Mouse (Mus musculus) forebrain, embryonic 16.5 days (tissue): ENCODE measurements around the gene Gtf2i. TPM values are rescaled to one million over a fixed set of nuclear protein-coding genes. Genes with fewer than 3 reads are reported as not detected.

Experiments
- ATAC-seq: fragments of 200-750 bp; cut with Nextera tagmentation; 2 replicates; pipeline ENCODE4 v1.8.0; 2017; ENCODE audit warnings: mild to moderate bottlenecking, moderate library complexity
- H3K27ac ChIP-seq: fragments of 300-500 bp; sonication (generic); 2 replicates; pipeline ENCODE4 v1.5.1; 2014; ENCODE audit warnings: low read length, control low read depth
- H3K27me3 ChIP-seq: fragments of 300-500 bp; sonication (generic); replicated peaks from 2 replicates; pipeline ENCODE4 v1.6.1; 2014; ENCODE audit warnings: low read length; ENCODE audit not compliant: control insufficient read depth, insufficient read depth
- H3K36me3 ChIP-seq: fragments of 300-500 bp; sonication (generic); 2 replicates; pipeline ENCODE4 v1.6.1; 2014; ENCODE audit not compliant: control insufficient read depth, insufficient read depth
- H3K4me1 ChIP-seq: fragments of 300-500 bp; sonication (generic); replicated peaks from 2 replicates; pipeline ENCODE4 v1.6.1; 2014; ENCODE audit warnings: low read length; ENCODE audit not compliant: control insufficient read depth, insufficient read depth
- H3K4me2 ChIP-seq: fragments of 300-500 bp; sonication (generic); 2 replicates; pipeline ENCODE4 v1.6.1; 2014; ENCODE audit warnings: mild to moderate bottlenecking, low read length, control low read depth
- H3K4me3 ChIP-seq: fragments of 300-500 bp; sonication (generic); replicated peaks from 2 replicates; pipeline ENCODE4 v1.5.1; 2014; ENCODE audit warnings: mild to moderate bottlenecking, low read length, control low read depth
- H3K9ac ChIP-seq: fragments of 300-500 bp; sonication (generic); replicated peaks from 2 replicates; pipeline ENCODE4 v1.6.1; 2014; ENCODE audit warnings: low read depth, low read length, control low read depth
- H3K9me3 ChIP-seq: fragments of 300-500 bp; sonication (generic); 2 replicates; pipeline ENCODE4 v1.6.1; 2016; ENCODE audit warnings: low read length; ENCODE audit not compliant: control insufficient read depth
- WGBS: fragments of 180-500 bp; shearing (Covaris S2); extraction: QIAGEN DNeasy Blood & Tissue Kit; methylation state at CpG from one replicate; pipeline ENCODE4 v1.1.7; 2014; 5-methylcytosine and 5-hydroxymethylcytosine counted together
- polyA plus RNA-seq: library from polyadenylated mRNA; unstranded; fragments of >200 nt; fragmentation: Nextera tagmentation; extraction: Ambion mirVana; gene quantifications from 2 replicates; pipeline ENCODE4 v1.2.1, GENCODE M21; 2015

Gtf2i gene
- polyA plus RNA-seq, 1 experiment from 2014 or later = 168 TPM

DNA sequence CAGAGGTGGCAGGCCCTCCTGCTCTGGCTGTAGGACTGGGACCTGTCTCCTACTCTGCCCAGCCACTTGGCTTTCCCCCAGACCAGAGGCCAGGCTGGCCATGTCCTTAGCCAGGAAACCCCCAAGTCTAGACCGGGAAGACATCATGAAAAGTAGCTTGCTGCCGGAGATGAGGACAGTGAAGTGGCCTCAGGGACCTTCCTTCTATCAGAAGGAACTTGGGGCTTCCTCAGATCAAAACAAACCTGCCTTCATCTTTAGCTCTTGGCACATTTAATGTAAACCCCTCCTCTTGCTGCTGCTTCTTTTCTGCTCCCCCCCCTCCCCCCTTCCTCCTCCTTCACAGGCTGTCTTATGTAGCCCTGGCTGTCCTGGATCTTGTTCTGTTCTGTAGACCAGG lies 80.4 kb downstream of the Gtf2i start:
- Histone ChIP-seq H3K9me3 (no peaks in the 10 kb centered on the region), H3K36me3 (peaks cover 27% of the 10 kb centered on the region), H3K27ac (no peak overlapping the region), H3K27me3 (no peaks in the 10 kb centered on the region), H3K4me2 (no peak overlapping the region), H3K4me1 (peaks cover 12% of the 10 kb centered on the region), H3K9ac (no peak overlapping the region), H3K4me3 (no peak overlapping the region)
- ATAC-seq = no peak
- 58% methylated on average over 2 of the region's 2 CpGs for WGBS

DNA sequence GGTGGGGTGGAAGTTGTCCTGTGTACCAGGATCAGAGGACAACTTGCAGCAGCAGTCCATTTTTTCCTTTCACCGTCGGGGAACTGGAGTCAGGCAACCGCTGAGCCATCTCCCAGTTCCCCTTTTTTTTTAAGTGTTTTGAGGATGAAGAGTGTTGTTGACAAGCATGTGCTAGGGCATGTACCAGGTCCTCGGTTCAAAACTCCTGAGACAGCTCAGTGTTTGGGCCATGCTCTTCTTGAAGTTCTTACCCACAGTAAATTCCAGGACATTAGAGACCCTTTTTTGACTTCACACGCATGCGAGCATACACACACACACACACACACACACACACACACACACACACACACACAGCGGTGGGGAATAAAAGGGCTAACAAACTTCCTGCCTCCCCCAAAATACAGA lies 81.3 kb downstream of the Gtf2i start:
- H3K27ac ChIP-seq = no peak overlapping the region
- no peak overlapping the region for H3K9ac ChIP-seq
- WGBS = 67% methylated on average over 7 of the region's 7 CpGs
- no peak overlapping the region for H3K4me2 ChIP-seq
- peaks cover 12% of the 10 kb centered on the region for H3K4me1 ChIP-seq
- H3K9me3 ChIP-seq = no peaks in the 10 kb centered on the region
- no peak for ATAC-seq
- no peaks in the 10 kb centered on the region for H3K27me3 ChIP-seq
- H3K4me3 ChIP-seq = no peak overlapping the region
- peaks cover 18% of the 10 kb centered on the region for H3K36me3 ChIP-seq

DNA sequence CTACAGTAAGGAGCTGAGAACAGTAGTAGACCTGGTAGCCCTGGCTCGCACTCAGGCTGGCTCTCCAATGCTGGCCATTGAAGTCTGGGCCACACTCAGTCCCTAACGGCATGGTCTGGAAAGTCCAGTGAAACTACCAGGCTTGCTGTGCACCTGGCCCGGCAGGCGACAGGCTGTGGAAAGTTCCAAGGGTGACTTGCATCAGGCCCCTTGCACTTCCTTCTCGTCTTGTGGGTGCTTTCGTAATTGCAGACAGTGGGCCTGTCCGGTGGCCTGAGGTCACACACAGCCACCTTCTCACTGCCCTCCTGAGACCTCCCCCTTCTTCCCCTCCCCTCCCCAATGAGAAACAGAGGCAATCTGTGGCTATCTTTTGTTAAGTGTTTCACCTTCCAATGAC lies 82.0 kb downstream of the Gtf2i start:
- no peak for ATAC-seq
- no peak overlapping the region for H3K9ac ChIP-seq
- H3K27me3 ChIP-seq = no peaks in the 10 kb centered on the region
- no peak overlapping the region for H3K4me3 ChIP-seq
- no peaks in the 10 kb centered on the region for H3K9me3 ChIP-seq
- H3K27ac ChIP-seq = no peak overlapping the region
- 50% methylated on average over 7 of the region's 7 CpGs for WGBS
- H3K4me1 ChIP-seq = peaks cover 12% of the 10 kb centered on the region
- H3K36me3 ChIP-seq = peaks cover 15% of the 10 kb centered on the region
- no peak overlapping the region for H3K4me2 ChIP-seq

DNA sequence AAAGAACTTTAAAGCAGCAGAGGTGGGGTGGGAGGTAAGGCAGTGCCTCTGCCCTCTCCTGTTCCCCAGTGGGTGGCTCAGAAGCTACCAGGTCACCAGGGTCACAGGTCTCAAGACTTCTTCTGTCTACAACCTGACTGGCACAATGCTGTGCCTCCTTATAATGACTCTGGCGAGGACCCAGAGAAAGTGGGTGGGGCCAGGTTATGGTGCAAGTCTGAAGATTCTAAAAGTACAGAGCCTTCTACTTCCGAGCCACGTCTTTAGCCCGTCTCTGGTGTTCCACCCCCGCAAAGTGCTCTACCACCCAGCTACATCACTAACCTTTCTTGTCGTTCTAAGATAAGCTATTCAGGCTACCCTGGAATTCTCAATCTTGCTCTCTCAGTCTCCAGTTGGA lies 82.4 kb downstream of the Gtf2i start:
- no peak overlapping the region for H3K9ac ChIP-seq
- no peak for ATAC-seq
- WGBS = 79% methylated on average over 6 of the region's 6 CpGs

DNA sequence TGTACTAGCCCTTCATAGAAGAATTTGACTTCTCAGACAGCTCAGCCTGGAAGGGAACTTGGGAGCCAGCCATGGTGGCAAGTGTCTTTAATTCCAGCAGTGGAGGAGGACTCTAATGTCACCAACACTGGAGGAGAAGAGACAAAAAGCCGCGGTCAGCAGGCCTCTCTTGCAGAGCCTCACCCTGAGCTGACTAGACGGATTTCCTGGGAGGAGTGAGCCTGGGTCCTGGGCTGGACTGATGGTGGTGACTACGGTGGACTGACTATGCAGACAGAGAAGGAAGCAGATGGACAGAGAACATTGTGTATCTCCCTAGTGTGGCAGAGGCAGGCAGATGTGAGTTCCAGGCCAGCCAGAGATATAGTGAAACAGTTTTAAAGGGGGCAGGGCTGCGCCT lies 83.2 kb downstream of the Gtf2i start:
- Histone ChIP-seq H3K9ac (no peak overlapping the region), H3K4me1 (peaks cover 12% of the 10 kb centered on the region), H3K4me3 (no peak overlapping the region), H3K27ac (no peak overlapping the region), H3K4me2 (no peak overlapping the region), H3K9me3 (no peaks in the 10 kb centered on the region), H3K27me3 (no peaks in the 10 kb centered on the region), H3K36me3 (peaks cover 4% of the 10 kb centered on the region)
- ATAC-seq = no peak
- 82% methylated on average over 5 of the region's 5 CpGs for WGBS

More for the DNA sequence above, 82.4 kb downstream of the Gtf2i start:
- no peak overlapping the region for H3K4me3 ChIP-seq
- H3K4me1 ChIP-seq = peaks cover 12% of the 10 kb centered on the region
- no peak overlapping the region for H3K4me2 ChIP-seq
- no peak overlapping the region for H3K27ac ChIP-seq
- no peaks in the 10 kb centered on the region for H3K9me3 ChIP-seq
- H3K36me3 ChIP-seq = peaks cover 11% of the 10 kb centered on the region
- H3K27me3 ChIP-seq = no peaks in the 10 kb centered on the region

DNA sequence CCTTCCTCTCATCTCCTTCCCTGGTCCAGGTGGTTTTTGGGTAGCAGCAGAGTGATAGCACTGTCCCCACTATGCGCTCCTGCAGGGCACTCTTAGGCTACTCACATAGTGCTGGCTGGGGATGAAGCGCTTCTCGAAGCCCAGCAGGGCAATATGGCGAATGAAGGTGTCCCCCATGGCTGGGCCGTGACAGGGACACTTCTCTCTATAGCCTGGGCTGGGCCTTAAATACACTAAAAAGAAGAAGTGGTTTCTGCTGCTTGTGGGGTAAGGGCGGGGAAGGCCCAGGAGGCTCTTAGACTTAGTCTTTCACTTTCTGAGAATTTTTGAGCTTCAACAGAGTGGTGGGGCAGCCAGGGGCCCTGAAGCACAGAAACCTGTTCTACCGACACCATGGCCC lies 85.2 kb downstream of the Gtf2i start, which contains the start of gene Ncf1:
Ncf1 (minus strand) TSS at position 235 of the 400 bp plus-strand sequence.
- no peak within 1 kb of the TSS for H3K9ac ChIP-seq
- no peaks in the 10 kb centered on the region for H3K9me3 ChIP-seq
- H3K36me3 ChIP-seq = no peaks in the 10 kb centered on the region
- 84% methylated on average over 7 of the region's 7 CpGs for WGBS
- H3K4me1 ChIP-seq = no peaks in the 10 kb centered on the region
- no peak within 1 kb of the TSS for H3K27ac ChIP-seq
- no peak within 1 kb of the TSS for H3K4me2 ChIP-seq
- H3K27me3 ChIP-seq = no peaks in the 10 kb centered on the region
- no peak for ATAC-seq
- no peak within 1 kb of the TSS for H3K4me3 ChIP-seq

DNA sequence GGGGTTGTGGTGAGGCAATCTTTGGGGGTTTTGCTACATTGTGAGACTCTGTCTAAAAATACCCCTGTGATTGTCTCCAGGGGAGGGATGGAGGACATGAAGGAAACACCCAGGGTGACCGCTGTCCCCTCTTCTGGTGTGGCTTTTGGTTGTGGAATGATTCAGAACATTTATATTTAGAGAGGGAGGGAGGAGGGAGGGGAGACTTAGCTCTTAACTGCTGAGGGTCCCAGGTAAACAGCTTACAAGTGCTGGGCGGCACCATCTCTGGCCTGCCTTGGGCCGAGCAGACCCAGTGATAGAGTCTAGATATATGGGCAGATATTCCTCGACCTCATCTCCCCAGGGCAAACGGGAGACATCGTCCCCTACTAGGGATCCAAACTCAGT lies 86.3 kb downstream of the Gtf2i start:
- ATAC-seq = no peak
- WGBS = 85% methylated on average over 6 of the region's 6 CpGs
- no peak overlapping the region for H3K4me2 ChIP-seq

DNA sequence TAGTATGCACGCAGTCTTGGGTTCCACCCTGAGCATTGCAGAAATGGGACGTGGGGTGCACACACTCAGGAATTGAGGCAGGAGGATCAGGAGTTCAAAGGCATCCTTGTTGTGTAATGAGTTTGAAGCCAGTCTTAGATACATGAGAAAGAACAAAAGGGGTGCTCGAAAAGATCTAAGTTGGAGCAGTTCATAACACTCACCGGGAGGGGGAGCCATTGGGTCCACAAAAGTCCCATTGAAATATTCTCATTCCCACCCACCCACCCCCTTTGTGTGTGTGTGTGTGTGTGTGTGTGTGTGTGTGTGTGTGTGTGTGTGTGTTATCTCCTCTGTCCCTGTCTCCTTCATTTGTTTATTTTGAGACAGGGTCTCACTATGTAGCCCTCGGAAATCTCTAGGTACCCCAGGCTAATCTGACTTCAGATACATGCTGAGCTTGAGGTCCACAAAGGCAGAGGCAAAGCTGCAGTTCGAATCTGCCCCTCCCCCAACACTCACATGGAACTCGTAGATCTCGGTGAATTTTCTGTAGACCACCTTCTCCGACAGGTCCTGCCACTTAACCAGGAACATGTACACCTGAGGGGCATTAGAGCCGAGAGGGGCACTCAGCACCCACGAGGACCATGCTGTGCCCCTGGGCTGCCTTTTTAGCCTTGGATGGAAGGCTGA lies 86.8 kb downstream of the Gtf2i start:
- no peak for ATAC-seq
- WGBS = 40% methylated on average over 11 of the region's 11 CpGs
- H3K4me1 ChIP-seq = no peaks in the 10 kb centered on the region

More for the DNA sequence above, 86.3 kb downstream of the Gtf2i start:
- H3K27ac ChIP-seq = no peak overlapping the region
- no peak overlapping the region for H3K9ac ChIP-seq
- no peaks in the 10 kb centered on the region for H3K9me3 ChIP-seq
- no peaks in the 10 kb centered on the region for H3K4me1 ChIP-seq
- no peaks in the 10 kb centered on the region for H3K36me3 ChIP-seq
- H3K4me3 ChIP-seq = no peak overlapping the region
- 0 out of 2 replicates have a peak, but pooled peaks cover under 1% of the 10 kb centered on the region for H3K27me3 ChIP-seq

DNA sequence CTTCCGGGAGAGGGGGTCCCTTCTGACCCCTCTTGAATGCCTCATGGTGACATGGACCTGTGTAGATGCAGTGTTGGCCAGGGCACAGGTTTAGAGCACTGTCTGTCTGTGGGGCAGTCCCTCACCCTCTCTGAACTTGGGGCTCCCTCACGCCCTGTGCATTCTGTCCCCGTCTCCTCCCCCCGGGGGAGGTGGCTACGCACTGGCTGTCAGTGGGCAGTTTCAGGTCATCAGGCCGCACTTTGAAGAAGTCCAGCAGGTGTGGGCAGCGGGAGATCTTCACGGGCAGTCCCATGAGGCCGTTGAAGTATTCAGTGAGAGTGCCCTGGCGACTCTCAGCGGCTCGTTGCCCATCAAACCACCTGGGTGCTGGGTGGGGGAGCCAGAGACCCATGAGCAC lies 87.6 kb downstream of the Gtf2i start:
- no peak overlapping the region for H3K4me2 ChIP-seq
- H3K36me3 ChIP-seq = no peaks in the 10 kb centered on the region
- peaks cover 2% of the 10 kb centered on the region; the same call in 1 of the 2 replicates for H3K4me1 ChIP-seq
- no peak overlapping the region for H3K4me3 ChIP-seq
- no peak overlapping the region for H3K27ac ChIP-seq
- no peak for ATAC-seq
- H3K9ac ChIP-seq = no peak overlapping the region
- 77% methylated on average over 12 of the region's 12 CpGs for WGBS
- H3K27me3 ChIP-seq = peaks cover 4% of the 10 kb centered on the region; the same call in 1 of the 2 replicates
- no peaks in the 10 kb centered on the region for H3K9me3 ChIP-seq

More for the DNA sequence above, 86.8 kb downstream of the Gtf2i start:
- no peak overlapping the region for H3K4me2 ChIP-seq
- no peaks in the 10 kb centered on the region for H3K9me3 ChIP-seq
- no peaks in the 10 kb centered on the region for H3K36me3 ChIP-seq
- H3K4me3 ChIP-seq = no peak overlapping the region
- H3K9ac ChIP-seq = no peak overlapping the region
- no peak overlapping the region for H3K27ac ChIP-seq
- H3K27me3 ChIP-seq = 0 out of 2 replicates have a peak, but pooled peaks cover 4% of the 10 kb centered on the region
